Mouse (Mus musculus) activated CD4-positive, CD25-positive, alpha-beta regulatory T cell, adult 9 weeks (primary cell): ENCODE results near the gene Dcaf4. TPM values are rescaled to one million over a fixed set of nuclear protein-coding genes. Genes with fewer than 3 reads are reported as not detected.

Experiments
- polyA plus RNA-seq: library from polyadenylated mRNA; unstranded; fragments of 100-300 nt; shearing (Covaris generic); gene quantifications from one replicate; pipeline ENCODE4 v1.2.1, GENCODE M21; 2017

The Dcaf4 gene
- polyA plus RNA-seq = 27.8 TPM

DNA sequence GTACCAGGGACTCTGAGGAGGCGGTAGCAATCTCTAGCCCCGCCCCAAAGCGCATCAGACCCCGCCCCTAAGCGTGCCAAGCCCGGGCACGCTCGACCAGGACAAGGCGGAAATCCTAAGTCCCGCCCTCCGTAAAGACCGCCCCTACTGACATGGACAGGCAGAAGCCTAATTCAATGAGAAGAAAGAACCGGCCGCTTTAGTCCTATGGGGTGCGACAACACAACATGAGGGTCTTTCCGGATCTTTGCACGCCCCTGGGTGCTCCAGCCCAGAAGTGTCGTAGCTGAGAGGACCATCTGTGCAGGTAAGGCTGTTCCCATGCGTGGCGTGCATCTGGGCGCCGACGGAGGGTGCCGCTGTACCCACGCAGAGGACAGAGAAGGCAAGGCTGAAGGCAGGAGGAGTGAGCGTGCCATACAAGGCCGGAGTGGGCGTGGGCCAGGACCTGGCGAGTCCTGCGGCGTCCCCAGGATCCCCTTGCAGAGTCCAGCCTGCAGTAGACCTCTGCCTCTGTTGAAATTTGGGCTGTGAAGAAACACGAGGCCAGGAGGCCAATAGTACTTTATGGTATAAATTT, at the start of gene Dcaf4:
TSS of gene Dcaf4 (plus strand) at position 156 of the 580 bp plus-strand sequence.

DNA sequence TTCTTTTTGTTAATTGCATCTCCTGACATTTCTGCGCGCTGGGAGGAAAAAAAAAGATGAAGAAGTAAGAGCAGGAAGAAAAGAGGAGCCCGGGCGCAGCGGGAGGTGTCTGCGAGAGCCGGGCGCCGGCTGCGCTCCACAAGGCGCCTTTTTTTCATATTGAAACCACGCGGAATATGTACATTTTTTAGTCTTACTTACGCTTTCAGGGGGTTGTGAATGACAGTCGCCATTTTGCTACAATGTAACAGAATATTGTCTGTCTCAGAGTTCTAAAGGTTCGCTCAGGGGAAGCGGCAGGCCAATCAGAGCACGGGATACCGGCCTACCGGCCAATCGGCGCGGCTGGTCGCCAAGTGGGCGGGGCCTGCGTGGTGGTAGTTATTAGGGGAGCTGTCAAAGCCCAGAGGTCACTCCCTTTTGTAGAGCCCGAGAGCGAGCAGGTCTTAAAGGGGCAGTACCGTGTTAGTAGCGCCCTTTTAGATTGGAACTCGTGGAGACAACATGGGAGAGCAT, 32.7 kb upstream of the Dcaf4 start, which contains the start of gene Dpf3:
TSS of gene Dpf3 (minus strand) at position 241 of the 516 bp plus-strand sequence.

Other genes starting within 250 kb of the Dcaf4 start
- not detected for gene Dpf3, start 32.8 kb upstream of the Dcaf4 start, polyA plus RNA-seq
- 13.4 TPM for gene Zfyve1, start 76.8 kb downstream of the Dcaf4 start, polyA plus RNA-seq
- 381 TPM for gene Rbm25, start 110.8 kb downstream of the Dcaf4 start, polyA plus RNA-seq
- 129 TPM for gene Psen1, start 167.7 kb downstream of the Dcaf4 start, polyA plus RNA-seq
- gene Papln, start 243.2 kb downstream of the Dcaf4 start, polyA plus RNA-seq = not detected